Mouse (Mus musculus): ENCODE data around the gene Atpaf1. TPM values are rescaled to one million over a fixed set of nuclear protein-coding genes. Genes with fewer than 3 reads are reported as not detected.

Atpaf1 gene
- polyA plus RNA-seq, 1 experiment from 2014 or later: 16.4 TPM

Other genes with a start within 250 kb of the Atpaf1 start
- 0.32 and 1.1 TPM in 2 replicates for gene Cyp4a31, start 221.2 kb upstream of the Atpaf1 start, polyA plus RNA-seq (2015; fragmentation: Nextera tagmentation; extraction: Ambion mirVana)
- gene Cyp4a32, start 183.8 kb upstream of the Atpaf1 start, polyA plus RNA-seq (2015; fragmentation: Nextera tagmentation; extraction: Ambion mirVana): not detected in 2 replicates
- gene Cyp4b1, start 137.1 kb upstream of the Atpaf1 start, polyA plus RNA-seq (2015; fragmentation: Nextera tagmentation; extraction: Ambion mirVana): 3.7 and 3.8 TPM in 2 replicates
- gene Efcab14, start 47.1 kb upstream of the Atpaf1 start, polyA plus RNA-seq (2015; fragmentation: Nextera tagmentation; extraction: Ambion mirVana): 10.3 and 10.7 TPM in 2 replicates
- not detected in 2 replicates for gene Tex38, start 3.8 kb upstream of the Atpaf1 start, polyA plus RNA-seq (2015; fragmentation: Nextera tagmentation; extraction: Ambion mirVana)
- gene Mob3c, start 43.3 kb downstream of the Atpaf1 start, polyA plus RNA-seq (2015; fragmentation: Nextera tagmentation; extraction: Ambion mirVana): 8.0 and 8.2 TPM in 2 replicates
- 30.0 and 33.1 TPM in 2 replicates for gene Mknk1, start 54.4 kb downstream of the Atpaf1 start, polyA plus RNA-seq (2015; fragmentation: Nextera tagmentation; extraction: Ambion mirVana)
- not detected in 2 replicates for gene Kncn, start 99.6 kb downstream of the Atpaf1 start, polyA plus RNA-seq (2015; fragmentation: Nextera tagmentation; extraction: Ambion mirVana)
- not detected in 2 replicates for gene 6430628N08Rik, start 105.9 kb downstream of the Atpaf1 start, polyA plus RNA-seq (2015; fragmentation: Nextera tagmentation; extraction: Ambion mirVana)
- not detected in 2 replicates for gene Dmbx1, start 155.1 kb downstream of the Atpaf1 start, polyA plus RNA-seq (2015; fragmentation: Nextera tagmentation; extraction: Ambion mirVana)
- 10.0 and 12.7 TPM in 2 replicates for gene Faah, start 233.1 kb downstream of the Atpaf1 start, polyA plus RNA-seq (2015; fragmentation: Nextera tagmentation; extraction: Ambion mirVana)

All from liver, embryonic 15.5 days (tissue).